In the genomic region with DNA sequence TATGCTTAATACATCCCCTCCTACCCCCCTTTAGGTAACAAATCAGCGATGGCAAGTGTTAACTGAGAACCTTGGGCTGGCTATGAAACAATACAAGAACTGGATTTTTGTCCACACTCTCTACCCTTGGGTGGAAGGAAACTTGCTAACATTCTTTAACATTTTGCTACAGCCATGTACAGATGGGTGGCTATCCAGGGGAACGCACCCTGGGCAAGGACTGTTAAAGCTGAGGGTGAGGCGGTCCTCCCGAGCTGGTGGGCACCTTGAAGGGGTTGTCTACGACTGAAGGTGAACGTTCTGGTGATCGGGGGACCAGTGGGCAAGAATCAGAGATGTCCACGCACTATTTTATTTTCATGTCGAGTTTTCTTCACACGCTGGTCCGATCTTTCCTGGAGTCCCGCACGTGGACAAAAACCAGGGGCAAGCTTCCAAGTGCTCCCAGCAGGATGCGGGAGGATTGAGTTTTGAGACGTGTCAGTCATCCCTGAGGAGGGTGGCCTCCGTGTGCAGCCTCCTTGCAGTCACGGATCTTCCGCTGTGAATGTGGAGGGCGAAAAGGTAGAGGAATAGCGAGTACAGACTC, we compare ENCODE assay signal across 8 mouse cellular contexts. TPM values are rescaled to one million over a fixed set of nuclear protein-coding genes. Genes with fewer than 3 reads are reported as not detected.
DNase-seq lines count a peak whose midpoint lies in the region; ATAC-seq and TF ChIP-seq lines count a peak whose summit lies in the region.

No protein-coding gene starts in this region.

- peak overlapping the region; percentile 79 for H3K4me2 ChIP-seq in lung, postnatal 0 days (replicated peaks; ENCODE audit: low read depth, low read length)
- peak overlapping the region; percentile 62 for H3K4me2 ChIP-seq in limb, embryonic 12.5 days
- peak overlapping the region; percentile 76 for H3K4me2 ChIP-seq in stomach, embryonic 15.5 days

- no peaks in the 10 kb centered on the region for H3K9me3 ChIP-seq in lung, postnatal 0 days (ENCODE audit: low read length)
- H3K9me3 ChIP-seq in limb, embryonic 12.5 days, result no peaks in the 10 kb centered on the region
- no peaks in the 10 kb centered on the region for H3K9me3 ChIP-seq in stomach, embryonic 15.5 days

- under 1% methylated on average over 20 of the region's 20 CpGs for WGBS in cerebellum, adult 2 months
- WGBS in lung, postnatal 0 days, result 1% methylated on average over 20 of the region's 20 CpGs
- under 1% methylated on average over 20 of the region's 20 CpGs for WGBS in limb, embryonic 12.5 days
- WGBS in stomach, embryonic 15.5 days, result under 1% methylated on average over 20 of the region's 20 CpGs

- TF ChIP-seq CTCF in cerebellum, adult 2 months (IDR thresholded peaks at IDR 0.05; ENCODE audit: borderline replicate concordance, insufficient read depth, low read depth, low read length), result no peak
- no peak; the same call in 1 of the 2 replicates for TF ChIP-seq CTCF in lung, postnatal 0 days (IDR thresholded peaks at IDR 0.05)

- no peak for DNase-seq in cerebellum, adult 2 months
- DNase-seq in cerebellum, adult 9-11 months, result no peak
- DNase-seq in lung, postnatal 0 days (ENCODE audit: low spot score), result peak; percentile 46
- DNase-seq in lung, postnatal 25 days (ENCODE audit: low spot score), result no peak
- DNase-seq in c-Kit-positive CD71-positive TER-119-positive erythroid progenitor cells, embryonic 14.5 days (ENCODE audit: low spot score), result no peak
- no peak for DNase-seq in right cerebral cortex, postnatal 4 days

- ATAC-seq in lung, postnatal 0 days, result no peak
- ATAC-seq in limb, embryonic 12.5 days (ENCODE audit: insufficient number of reproducible peaks, insufficient read depth, low FRiP score, low TSS enrichment, low read depth), result no peak
- no peak for ATAC-seq in stomach, embryonic 15.5 days (ENCODE audit: insufficient read depth, low FRiP score, low read depth)

- no peak for TF ChIP-seq EP300 in lung, postnatal 0 days (IDR thresholded peaks at IDR 0.05)

- H3K4me3 ChIP-seq in cerebellum, adult 2 months (replicated peaks; ENCODE audit: insufficient read depth, low read depth, low read length), result peak overlapping the region; percentile 95
- peak overlapping the region; percentile 80 for H3K4me3 ChIP-seq in lung, postnatal 0 days (ENCODE audit: low read depth, low read length)
- peak overlapping the region; percentile 75 for H3K4me3 ChIP-seq in limb, embryonic 12.5 days (replicated peaks)
- peak overlapping the region; percentile 87 for H3K4me3 ChIP-seq in stomach, embryonic 15.5 days (replicated peaks)

- no peaks in the 10 kb centered on the region for H3K27me3 ChIP-seq in cerebellum, adult 2 months (ENCODE audit: control insufficient read depth, insufficient read depth, low read length)
- no peaks in the 10 kb centered on the region for H3K27me3 ChIP-seq in lung, postnatal 0 days (replicated peaks; ENCODE audit: insufficient read depth, low read length)
- no peaks in the 10 kb centered on the region for H3K27me3 ChIP-seq in limb, embryonic 12.5 days
- H3K27me3 ChIP-seq in stomach, embryonic 15.5 days (replicated peaks), result no peaks in the 10 kb centered on the region

- no peaks in the 10 kb centered on the region for H3K36me3 ChIP-seq in lung, postnatal 0 days (ENCODE audit: insufficient read depth, low read length)
- no peaks in the 10 kb centered on the region for H3K36me3 ChIP-seq in limb, embryonic 12.5 days
- no peaks in the 10 kb centered on the region for H3K36me3 ChIP-seq in stomach, embryonic 15.5 days

- peaks cover 3% of the 10 kb centered on the region; the same call in 1 of the 2 replicates for H3K4me1 ChIP-seq in cerebellum, adult 2 months (ENCODE audit: control insufficient read depth, insufficient read depth, low read length)
- H3K4me1 ChIP-seq in lung, postnatal 0 days (ENCODE audit: insufficient read depth, low read depth, low read length), result peaks cover 11% of the 10 kb centered on the region; the same call in 1 of the 2 replicates
- H3K4me1 ChIP-seq in limb, embryonic 12.5 days (replicated peaks), result peaks cover 18% of the 10 kb centered on the region
- peaks cover 26% of the 10 kb centered on the region for H3K4me1 ChIP-seq in stomach, embryonic 15.5 days

- peak overlapping the region; percentile 88 for H3K9ac ChIP-seq in lung, postnatal 0 days (replicated peaks; ENCODE audit: low read depth)
- H3K9ac ChIP-seq in limb, embryonic 12.5 days (replicated peaks), result peak overlapping the region; percentile 79
- peak overlapping the region; percentile 76 for H3K9ac ChIP-seq in stomach, embryonic 15.5 days

- peak overlapping the region; percentile 67 for H3K27ac ChIP-seq in cerebellum, adult 2 months (ENCODE audit: insufficient read depth, low read length)
- H3K27ac ChIP-seq in lung, postnatal 0 days (ENCODE audit: low read length), result peak overlapping the region; percentile 99
- peak overlapping the region; percentile 91 for H3K27ac ChIP-seq in limb, embryonic 12.5 days
- peak overlapping the region; percentile 97 for H3K27ac ChIP-seq in stomach, embryonic 15.5 days

- no peak for TF ChIP-seq POLR2A in cerebellum, adult 2 months (IDR thresholded peaks at IDR 0.05; ENCODE audit: borderline replicate concordance, insufficient read depth, low read length)

RNA-seq across cellular contexts. Expression of a gene that starts 16.3 kb away (rescaled TPM):
- polyA plus RNA-seq in cerebellum, adult 2 months (2012; rRNA removed), result not detected in 2 replicates
- 0.26 and 0.35 TPM in 2 replicates for polyA plus RNA-seq in lung, postnatal 0 days (2015; fragmentation: Nextera tagmentation; extraction: Ambion mirVana)
- not detected in 2 replicates for polyA plus RNA-seq in limb, embryonic 12.5 days (2016; fragmentation: Nextera tagmentation; extraction: Ambion mirVana)
- polyA plus RNA-seq in stomach, embryonic 15.5 days (2015; fragmentation: Nextera tagmentation; extraction: Ambion mirVana), result 0.35 and 0.60 TPM in 2 replicates

RNA-seq across cellular contexts. Expression of a gene that starts 16.3 kb away (rescaled TPM):
- polyA plus RNA-seq in cerebellum, adult 2 months (2012; rRNA removed), result not detected in 2 replicates
- 0.26 TPM in 1 of 2 replicates, not detected in the other for polyA plus RNA-seq in lung, postnatal 0 days (2015; fragmentation: Nextera tagmentation; extraction: Ambion mirVana)
- not detected in 2 replicates for polyA plus RNA-seq in limb, embryonic 12.5 days (2016; fragmentation: Nextera tagmentation; extraction: Ambion mirVana)
- polyA plus RNA-seq in stomach, embryonic 15.5 days (2015; fragmentation: Nextera tagmentation; extraction: Ambion mirVana), result 0.21 TPM in 1 of 2 replicates, not detected in the other

RNA-seq across cellular contexts. Expression of a gene that starts 44.9 kb away (rescaled TPM):
- 0.06 TPM in 1 of 2 replicates, not detected in the other for polyA plus RNA-seq in cerebellum, adult 2 months (2012; rRNA removed)
- 0.11 and 0.14 TPM in 2 replicates for polyA plus RNA-seq in lung, postnatal 0 days (2015; fragmentation: Nextera tagmentation; extraction: Ambion mirVana)
- not detected in 2 replicates for polyA plus RNA-seq in limb, embryonic 12.5 days (2016; fragmentation: Nextera tagmentation; extraction: Ambion mirVana)
- polyA plus RNA-seq in stomach, embryonic 15.5 days (2015; fragmentation: Nextera tagmentation; extraction: Ambion mirVana), result 0.34 and 0.45 TPM in 2 replicates

RNA-seq across cellular contexts. Expression of a gene that starts 48.5 kb away (rescaled TPM):
- polyA plus RNA-seq in cerebellum, adult 2 months (2012; rRNA removed), result 0.30 and 0.79 TPM in 2 replicates
- 0.58 and 1.2 TPM in 2 replicates for polyA plus RNA-seq in lung, postnatal 0 days (2015; fragmentation: Nextera tagmentation; extraction: Ambion mirVana)
- polyA plus RNA-seq in limb, embryonic 12.5 days (2016; fragmentation: Nextera tagmentation; extraction: Ambion mirVana), result 0.51 and 0.70 TPM in 2 replicates
- polyA plus RNA-seq in stomach, embryonic 15.5 days (2015; fragmentation: Nextera tagmentation; extraction: Ambion mirVana), result 1.6 TPM in 2 replicates

RNA-seq across cellular contexts. Expression of a gene that starts 53.4 kb away (rescaled TPM):
- 0.08 TPM in 1 of 2 replicates, not detected in the other for polyA plus RNA-seq in cerebellum, adult 2 months (2012; rRNA removed)
- 0.41 and 0.50 TPM in 2 replicates for polyA plus RNA-seq in lung, postnatal 0 days (2015; fragmentation: Nextera tagmentation; extraction: Ambion mirVana)
- not detected in 2 replicates for polyA plus RNA-seq in limb, embryonic 12.5 days (2016; fragmentation: Nextera tagmentation; extraction: Ambion mirVana)
- polyA plus RNA-seq in stomach, embryonic 15.5 days (2015; fragmentation: Nextera tagmentation; extraction: Ambion mirVana), result 0.12 and 0.23 TPM in 2 replicates
